Mouse (Mus musculus) testis, adult 2 months (tissue): ENCODE measurements around the gene Nos3.

Source experiments
- CTCF ChIP-seq: fragments of 200-500 bp; IDR thresholded peaks from 2 replicates; pipeline ENCODE4 v1.5.1; 2012; ENCODE audit warnings: low read depth, mild to moderate bottlenecking, inconsistent platforms, low read length, moderate library complexity; ENCODE audit not compliant: control insufficient read depth, insufficient read depth, insufficient replicate concordance
- POLR2A ChIP-seq: fragments of 200-500 bp; IDR thresholded peaks from 2 replicates; pipeline ENCODE4 v1.6.1; 2012; ENCODE audit warnings: low read depth, mild to moderate bottlenecking, inconsistent platforms, low read length, moderate library complexity; ENCODE audit not compliant: control insufficient read depth

- TF ChIP-seq CTCF (no peak), POLR2A (no peak)
Observed at GRCm38 (mm10) chr5:24344477-24345051, 20.0 kb upstream of the Nos3 start.
